Mouse (Mus musculus): ENCODE results near the gene Ugt1a1.

DNA sequence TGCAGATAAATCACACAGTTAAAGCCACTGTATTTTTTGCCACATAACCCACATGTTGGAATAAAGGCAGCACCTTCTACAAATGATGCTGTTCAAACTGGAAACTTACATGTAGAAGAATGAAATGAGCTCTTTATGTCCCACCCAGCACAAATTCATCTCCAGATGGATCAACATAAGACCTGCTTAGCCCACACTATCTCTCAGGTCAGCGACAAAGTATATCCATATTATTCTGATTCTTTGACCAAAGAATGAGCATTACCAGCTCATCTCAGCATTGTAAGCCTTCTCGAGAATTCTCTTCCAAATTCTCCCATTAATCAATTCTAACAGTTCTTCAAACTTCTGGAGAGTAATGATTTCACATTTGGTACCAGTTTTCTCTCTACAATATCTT, 10.5 kb downstream of the Ugt1a1 start:
- no peak for TF ChIP-seq CTCF (IDR thresholded peaks at IDR 0.05; ENCODE audit: borderline replicate concordance, insufficient read depth, low read depth, low read length)
- TF ChIP-seq POLR2A (IDR thresholded peaks at IDR 0.05; ENCODE audit: borderline replicate concordance, insufficient read depth, low read length), result no peak

All from cerebellum, adult 2 months (tissue).